8 mouse cellular contexts compared by ENCODE assay signal in the genomic region with DNA sequence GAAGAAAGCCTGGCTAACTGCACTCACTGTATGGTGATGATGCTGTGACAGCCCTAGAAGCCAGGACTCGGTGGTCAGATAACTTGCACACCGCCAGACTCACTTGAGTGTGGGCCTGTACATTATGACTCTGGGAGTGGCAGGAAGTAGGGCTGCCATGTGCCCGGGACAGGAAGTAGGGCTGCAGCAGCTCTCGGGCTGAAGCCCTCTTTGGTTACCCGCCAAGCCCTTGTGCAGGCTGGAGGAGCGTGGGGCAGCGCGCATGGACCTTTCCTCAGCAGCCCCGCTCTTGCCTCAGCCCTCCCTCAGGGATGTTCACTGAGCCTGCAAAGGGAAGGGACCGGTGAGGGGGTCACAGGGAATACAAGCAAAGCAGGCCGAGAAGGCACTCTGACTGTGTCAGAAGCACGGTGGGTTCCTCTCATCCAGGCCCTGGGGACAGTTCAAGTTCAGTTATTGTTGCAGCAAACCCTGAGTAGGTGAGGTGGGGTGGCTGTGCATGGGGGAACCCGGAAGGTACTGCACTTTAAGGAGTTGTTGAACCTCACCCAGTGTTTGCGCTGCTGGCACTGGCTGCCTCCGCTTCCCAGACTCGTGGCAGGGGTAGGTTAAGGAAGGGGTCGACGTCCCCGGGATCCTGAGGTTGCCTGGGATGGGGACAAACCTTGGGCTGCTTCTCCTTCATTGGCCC. TPM values are rescaled to one million over a fixed set of nuclear protein-coding genes. Genes with fewer than 3 reads are reported as not detected.
A peak's percentile ranks its signal among the peaks of the same experiment; 100 is the strongest.
DNase-seq lines count a peak whose midpoint lies in the region; ATAC-seq and TF ChIP-seq lines count a peak whose summit lies in the region.

No protein-coding gene starts in this region.

- intact Hi-C loops in heart, postnatal 25 days (cut with DNase I) = loop anchor here (2.0 to 5.0 kb wide), 3 partner anchors 52 to 172 kb away; no protein-coding TSS in a partner anchor
- intact Hi-C loops in gastrocnemius, postnatal 36 days (cut with DNase I) = loop anchor here (2.0 to 10.0 kb wide), 2 partner anchors 50 to 172 kb away; no protein-coding TSS in a partner anchor
- intact Hi-C loops in left cerebral cortex, postnatal 36 days (cut with DNase I) = loop anchor here (2.0 to 10.0 kb wide), 2 partner anchors 174 to 440 kb away; a partner anchor contains a TSS

- WGBS in heart, embryonic 11.5 days (ENCODE audit: insufficient replicate concordance) = 28% methylated on average over 19 of the region's 19 CpGs
- WGBS in liver, embryonic 14.5 days (ENCODE audit: insufficient replicate concordance) = 24% methylated on average over 19 of the region's 19 CpGs

- 0 out of 2 replicates have a peak, but pooled peaks have one; percentile 11 for ATAC-seq in heart, embryonic 11.5 days (replicated peaks; ENCODE audit: insufficient number of reproducible peaks, low FRiP score, low TSS enrichment)
- ATAC-seq in liver, embryonic 14.5 days (ENCODE audit: insufficient read depth) = no peak

- 0 out of 2 replicates have a peak overlapping the region, but pooled peaks have one; percentile 16 for H3K9ac ChIP-seq in heart, embryonic 11.5 days (ENCODE audit: low read depth, low read length)
- no peak overlapping the region for H3K9ac ChIP-seq in liver, embryonic 14.5 days (replicated peaks)

- TF ChIP-seq CTCF in liver, embryonic 14.5 days (IDR thresholded peaks at IDR 0.05; ENCODE audit: low read depth) = no peak

- no peak overlapping the region for H3K4me3 ChIP-seq in heart, embryonic 11.5 days (ENCODE audit: low read depth, low read length)
- 0 out of 2 replicates have a peak overlapping the region, but pooled peaks have one; percentile 2 for H3K4me3 ChIP-seq in brown adipose tissue, adult 24 weeks (ENCODE audit: insufficient read depth, low read depth, low read length)
- no peak overlapping the region for H3K4me3 ChIP-seq in liver, embryonic 14.5 days (ENCODE audit: insufficient read depth in 1 of 2, low read depth in 2 of 2, low read length in 2 of 2)

- no peak for DNase-seq in heart, postnatal 25 days (ENCODE audit: low spot score)
- no peak for DNase-seq in liver, embryonic 14.5 days (ENCODE audit: low read depth in 3 of 3, low spot score in 3 of 3)
- peak; percentile 65 to 67 for DNase-seq in spleen, postnatal 36 days (ENCODE audit: low spot score in 2 of 2)
- DNase-seq in left cerebral cortex, adult 9 months (ENCODE audit: low spot score in 2 of 2) = no peak
- no peak for DNase-seq in gastrocnemius, postnatal 36 days
- DNase-seq in left cerebral cortex, postnatal 36 days (ENCODE audit: low spot score in 2 of 2) = no peak

- H3K27ac ChIP-seq in heart, embryonic 11.5 days (ENCODE audit: low read depth, low read length) = no peak overlapping the region; the same call in 1 of the 2 replicates
- H3K27ac ChIP-seq in brown adipose tissue, adult 24 weeks (replicated peaks; ENCODE audit: low read depth, low read length) = no peak overlapping the region
- no peak overlapping the region; the same call in 1 of the 2 replicates for H3K27ac ChIP-seq in liver, embryonic 14.5 days

- no peaks in the 10 kb centered on the region for H3K27me3 ChIP-seq in heart, embryonic 11.5 days (ENCODE audit: control insufficient read depth, insufficient read depth, low read length)
- H3K27me3 ChIP-seq in liver, embryonic 14.5 days (ENCODE audit: control insufficient read depth, insufficient read depth, low read length) = no peaks in the 10 kb centered on the region

- peak overlapping the region; percentile 38; the same call in 1 of the 2 replicates for H3K4me2 ChIP-seq in heart, embryonic 11.5 days
- peak overlapping the region; percentile 5; the same call in 1 of the 2 replicates for H3K4me2 ChIP-seq in liver, embryonic 14.5 days (ENCODE audit: low read depth)

- peaks cover 5% of the 10 kb centered on the region for H3K36me3 ChIP-seq in heart, embryonic 11.5 days (ENCODE audit: control insufficient read depth, insufficient read depth, low read length)
- H3K36me3 ChIP-seq in liver, embryonic 14.5 days (replicated peaks; ENCODE audit: control insufficient read depth, insufficient read depth, low read depth) = no peaks in the 10 kb centered on the region

- TF ChIP-seq EP300 in liver, embryonic 14.5 days (IDR thresholded peaks at IDR 0.05; ENCODE audit: low read depth) = no peak

- no peaks in the 10 kb centered on the region for H3K9me3 ChIP-seq in heart, embryonic 11.5 days (replicated peaks; ENCODE audit: control insufficient read depth, low read length)
- no peaks in the 10 kb centered on the region for H3K9me3 ChIP-seq in liver, embryonic 14.5 days (ENCODE audit: control insufficient read depth, low read length)

- peaks cover 40% of the 10 kb centered on the region for H3K4me1 ChIP-seq in heart, embryonic 11.5 days (ENCODE audit: control insufficient read depth, insufficient read depth, low read length)
- peaks cover 6% of the 10 kb centered on the region; the same call in 1 of the 2 replicates for H3K4me1 ChIP-seq in brown adipose tissue, adult 24 weeks (ENCODE audit: control insufficient read depth, insufficient read depth, insufficient read length, low read length)
- peaks cover 17 to 29% of the 10 kb centered on the region in 2 experiments for H3K4me1 ChIP-seq in liver, embryonic 14.5 days (replicated peaks; ENCODE audit: control insufficient read depth in 2 of 2, insufficient read depth in 2 of 2, low read length in 1 of 2)

RNA-seq across cellular contexts. Expression of a gene that starts 14.7 kb away (rescaled TPM):
- polyA plus RNA-seq in heart, embryonic 11.5 days (2014; fragmentation: Nextera tagmentation; extraction: Ambion mirVana) = 32.6 and 35.1 TPM in 2 replicates
- total RNA-seq in heart, postnatal 25 days (2021) = 10 to 100 TPM; 19.5 to 21.5 TPM
- 20.1 and 26.1 TPM in 2 replicates for polyA plus RNA-seq in brown adipose tissue, adult 24 weeks (2012; ENCODE audit: insufficient read depth, insufficient read length, missing spikeins)
- polyA plus RNA-seq in liver, embryonic 14.5 days (2012; rRNA removed) = 3.5 and 7.5 TPM in 2 replicates
- 15.5 and 19.0 TPM in 2 replicates for polyA plus RNA-seq in liver, embryonic 14.5 days (2014; fragmentation: Nextera tagmentation; extraction: Ambion mirVana)
- 10 to 100 TPM; 17.5 to 18.9 TPM for total RNA-seq in gastrocnemius, postnatal 36 days (2021)
- total RNA-seq in left cerebral cortex, postnatal 36 days (2021) = 10 to 100 TPM; 74.2 to 75.2 TPM

RNA-seq across cellular contexts. Expression of a gene that starts 14.8 kb away (rescaled TPM):
- polyA plus RNA-seq in heart, embryonic 11.5 days (2014; fragmentation: Nextera tagmentation; extraction: Ambion mirVana) = 13.6 and 13.9 TPM in 2 replicates
- total RNA-seq in heart, postnatal 25 days (2021) = 10 to 100 TPM in 1 of 2 experiments, 1 to 10 TPM in 1; 9.3 to 10.2 TPM
- polyA plus RNA-seq in brown adipose tissue, adult 24 weeks (2012; ENCODE audit: insufficient read depth, insufficient read length, missing spikeins) = 6.2 and 6.3 TPM in 2 replicates
- polyA plus RNA-seq in liver, embryonic 14.5 days (2012; rRNA removed) = 3.4 and 3.7 TPM in 2 replicates
- 4.1 and 5.0 TPM in 2 replicates for polyA plus RNA-seq in liver, embryonic 14.5 days (2014; fragmentation: Nextera tagmentation; extraction: Ambion mirVana)
- 10 to 100 TPM; 13.3 to 14.2 TPM for total RNA-seq in gastrocnemius, postnatal 36 days (2021)
- 1 to 10 TPM; 9.0 to 9.8 TPM for total RNA-seq in left cerebral cortex, postnatal 36 days (2021)

Comparison
In these comparisons a context has a peak if more than half of its experiments do, and no peak if none do; other contexts are left out.
1. DNase-seq: peak in spleen, postnatal 36 days (2 of 2); none in heart, postnatal 25 days (single experiment), liver, embryonic 14.5 days (0 of 3), left cerebral cortex, adult 9 months (0 of 2), gastrocnemius, postnatal 36 days (0 of 2) and left cerebral cortex, postnatal 36 days (0 of 2).